Mouse (Mus musculus) liver, adult (tissue): ENCODE results near the gene Tnfsf13b.

Source experiments
- GATA4 ChIP-seq: IDR thresholded peaks from 2 replicates; pipeline ENCODE4 v1.6.1; 2014; ENCODE audit warnings: mild to moderate bottlenecking, low read length; ENCODE audit not compliant: insufficient replicate concordance

Tnfsf13b gene

DNA sequence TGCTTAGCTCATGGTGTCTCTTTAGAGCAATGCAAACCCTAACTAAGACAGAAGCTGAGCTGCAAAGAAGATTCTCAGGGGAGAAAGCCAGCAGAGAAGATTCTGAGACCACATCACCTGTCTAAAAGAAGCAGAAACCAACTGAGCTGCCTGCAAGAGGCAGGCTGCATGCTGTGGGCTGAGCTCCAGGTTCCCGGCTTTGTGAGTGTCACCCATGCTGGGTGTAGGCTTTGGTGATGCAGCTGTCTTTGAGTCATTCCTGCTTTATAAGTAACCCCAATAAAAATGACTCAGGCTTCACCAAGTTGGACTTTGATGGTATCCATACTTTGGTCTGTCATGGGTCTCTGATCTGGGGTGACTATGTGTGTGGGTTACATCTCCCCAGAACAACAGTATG is 10.0 kb downstream of the Tnfsf13b start:
- no peak for TF ChIP-seq GATA4

DNA sequence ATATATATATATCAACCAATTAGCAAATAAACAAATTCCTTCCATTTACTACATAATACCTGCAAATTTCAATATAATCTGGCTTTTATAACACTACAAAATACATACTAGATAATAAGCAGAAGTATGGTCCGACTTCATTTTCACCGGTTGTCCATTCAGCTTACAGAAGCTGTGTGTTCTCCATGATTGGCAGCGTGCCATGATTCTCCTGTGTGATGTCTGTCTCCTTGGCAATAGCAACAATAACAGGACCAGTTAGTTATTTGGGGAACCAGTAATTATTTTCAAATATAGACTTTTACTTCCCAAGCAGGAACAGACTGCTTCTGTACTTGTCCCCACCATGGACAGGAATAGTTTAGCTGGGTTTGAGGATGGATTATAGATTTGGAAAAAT is 11.0 kb downstream of the Tnfsf13b start:
- TF ChIP-seq GATA4, result no peak

DNA sequence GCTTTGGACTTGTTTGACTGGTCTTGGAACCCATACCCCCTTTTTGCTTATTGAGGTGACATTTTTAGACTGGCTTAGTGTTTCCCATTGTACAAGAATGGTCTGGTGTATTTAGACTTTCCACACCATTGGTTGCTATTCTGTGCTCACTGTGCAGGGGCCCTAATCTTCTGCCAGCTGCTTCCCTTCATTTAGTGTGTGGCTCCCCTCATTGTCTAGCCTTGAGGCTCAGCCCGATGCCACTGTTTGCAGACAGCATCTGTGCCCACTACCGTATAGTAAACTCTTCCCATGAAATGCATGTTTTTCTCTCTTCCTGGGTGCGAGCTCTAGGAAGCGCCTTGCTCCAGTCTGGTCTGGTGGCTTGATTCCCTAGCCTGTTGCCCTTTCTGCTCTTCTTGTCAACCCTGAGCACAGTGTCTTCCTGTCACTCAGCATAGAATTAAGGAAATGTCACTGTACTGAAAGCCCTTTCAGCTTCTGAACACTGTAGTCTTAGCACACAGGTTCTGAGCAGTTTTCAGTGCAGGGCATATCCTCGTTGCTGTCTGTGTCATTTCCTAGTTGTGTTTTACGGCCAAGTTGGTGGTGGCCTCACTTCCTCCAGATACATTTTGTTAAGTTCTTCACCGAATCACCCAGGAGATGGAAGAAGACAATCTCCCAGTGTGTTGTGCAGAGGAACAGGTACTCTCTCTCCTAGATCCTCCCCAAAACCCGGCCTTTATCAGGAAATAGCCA is 24.2 kb downstream of the Tnfsf13b start:
- TF ChIP-seq GATA4, result no peak

DNA sequence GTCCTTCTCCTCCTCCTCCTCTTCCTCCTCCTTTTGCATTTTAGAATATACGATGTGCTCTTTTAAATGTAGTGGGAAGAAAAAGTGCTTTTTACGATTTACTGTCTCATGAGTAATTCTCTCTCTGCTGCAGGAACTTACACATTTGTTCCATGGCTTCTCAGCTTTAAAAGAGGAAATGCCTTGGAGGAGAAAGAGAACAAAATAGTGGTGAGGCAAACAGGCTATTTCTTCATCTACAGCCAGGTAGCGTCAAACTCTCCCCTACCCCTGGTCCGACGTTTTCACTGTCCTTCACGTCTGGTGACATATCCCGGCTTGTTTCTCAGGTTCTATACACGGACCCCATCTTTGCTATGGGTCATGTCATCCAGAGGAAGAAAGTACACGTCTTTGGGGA is 24.9 kb downstream of the Tnfsf13b start:
- no peak for TF ChIP-seq GATA4

DNA sequence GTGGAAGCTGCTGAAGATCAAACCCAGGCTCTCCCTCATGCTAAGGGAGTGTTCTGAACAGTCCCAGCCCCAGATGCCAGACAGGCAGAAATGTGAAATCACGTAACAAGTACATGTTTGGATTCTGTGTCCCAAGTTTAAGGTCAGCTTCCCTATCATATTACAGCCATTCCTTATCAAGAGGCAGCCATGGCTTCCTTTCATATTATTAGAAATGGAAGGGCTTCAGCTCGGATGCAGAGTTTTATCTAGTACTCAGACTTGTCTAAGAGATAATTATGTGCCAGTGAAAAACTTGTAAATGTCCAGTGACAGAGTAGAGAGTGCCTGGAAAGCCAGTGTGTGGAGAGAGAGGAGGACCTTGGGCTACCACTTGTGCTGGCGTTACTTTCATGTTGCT is 34.6 kb downstream of the Tnfsf13b start:
- TF ChIP-seq GATA4, result no peak

DNA sequence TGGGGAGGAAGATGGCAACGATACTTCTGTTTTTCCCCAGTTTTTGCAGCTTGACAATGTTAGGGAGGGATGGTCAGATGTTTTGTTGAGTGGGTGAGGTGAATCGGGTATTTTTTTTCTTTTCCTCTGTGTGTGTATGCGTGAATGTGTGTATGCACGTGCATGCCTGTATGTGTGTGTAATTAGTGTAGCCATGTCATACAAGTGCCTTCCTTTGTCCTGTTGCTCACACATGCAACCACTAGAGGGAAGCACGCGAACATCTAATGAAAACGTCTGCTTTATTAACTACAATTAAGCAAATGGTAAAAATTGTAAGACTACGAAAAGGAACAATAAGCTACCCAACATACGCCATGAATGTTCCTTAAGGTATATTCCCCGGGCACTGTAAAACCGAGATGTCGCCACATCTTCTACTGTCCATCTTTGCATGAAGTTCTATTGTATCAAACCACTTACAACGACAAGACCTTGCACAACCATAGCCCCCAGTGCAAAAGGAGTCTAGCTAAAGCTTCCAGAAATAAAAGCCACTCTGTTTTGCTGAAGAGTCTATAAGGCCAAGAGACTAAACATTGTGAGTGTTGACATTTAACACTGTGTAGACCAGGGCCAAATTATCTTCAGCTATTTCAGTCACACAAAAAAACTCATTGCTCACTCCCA is 37.7 kb downstream of the Tnfsf13b start:
- TF ChIP-seq GATA4, result no peak

DNA sequence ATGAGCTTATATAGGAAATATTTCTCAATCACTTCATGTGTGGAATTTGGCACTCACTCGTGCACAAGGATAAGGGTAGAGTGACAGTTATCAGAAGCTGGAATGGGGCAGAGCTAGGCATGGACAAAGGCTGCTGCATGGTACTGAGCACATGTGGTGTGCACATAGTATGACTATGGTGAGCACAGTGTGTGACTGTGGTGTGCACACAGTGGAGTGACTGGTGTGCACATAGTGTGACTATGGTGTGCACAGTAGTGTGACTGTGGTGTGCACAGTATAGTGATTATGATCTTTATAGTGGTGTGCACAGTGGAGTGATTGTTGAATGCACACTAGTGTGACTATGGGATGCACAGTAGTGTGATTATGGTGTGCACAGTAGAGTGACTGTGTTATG is 39.5 kb downstream of the Tnfsf13b start:
- no peak for TF ChIP-seq GATA4

DNA sequence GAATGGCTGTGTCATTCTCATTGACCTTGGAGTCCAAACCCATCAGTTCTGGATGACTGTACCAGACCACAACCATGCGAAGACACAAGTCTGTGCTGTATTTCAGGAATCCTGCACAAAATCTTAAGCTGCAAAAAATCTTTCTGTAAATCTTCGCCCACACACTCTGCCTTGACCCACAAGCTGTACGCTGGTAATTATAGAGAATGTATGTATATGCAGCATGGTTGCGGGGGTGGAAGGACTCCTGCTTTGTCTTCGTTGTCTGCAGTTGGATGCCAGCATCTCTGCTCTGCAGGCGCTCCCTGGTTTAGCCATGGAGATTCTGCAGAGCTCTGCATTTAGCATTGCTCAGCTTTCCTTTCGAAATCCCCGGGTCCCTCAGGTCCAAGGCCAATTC is 42.9 kb downstream of the Tnfsf13b start:
- TF ChIP-seq GATA4, result no peak

DNA sequence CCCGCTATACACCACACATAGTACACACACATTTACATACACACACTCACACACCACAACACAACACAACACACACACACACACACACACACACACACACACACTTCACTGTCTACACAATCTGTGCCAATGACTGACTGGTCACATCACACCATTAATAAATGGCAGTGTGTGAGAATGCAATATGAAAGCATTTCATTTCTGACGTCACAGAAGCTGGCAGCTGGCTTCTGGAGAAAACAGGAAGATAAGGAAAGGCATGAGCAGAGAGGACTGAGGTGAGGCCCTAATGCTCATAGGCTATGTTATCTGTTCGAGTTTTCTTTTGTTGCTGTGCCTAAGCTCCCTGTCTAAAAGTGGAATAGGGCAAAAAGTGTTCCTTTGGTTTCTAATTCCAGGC is 45.3 kb downstream of the Tnfsf13b start:
- TF ChIP-seq GATA4, result no peak

DNA sequence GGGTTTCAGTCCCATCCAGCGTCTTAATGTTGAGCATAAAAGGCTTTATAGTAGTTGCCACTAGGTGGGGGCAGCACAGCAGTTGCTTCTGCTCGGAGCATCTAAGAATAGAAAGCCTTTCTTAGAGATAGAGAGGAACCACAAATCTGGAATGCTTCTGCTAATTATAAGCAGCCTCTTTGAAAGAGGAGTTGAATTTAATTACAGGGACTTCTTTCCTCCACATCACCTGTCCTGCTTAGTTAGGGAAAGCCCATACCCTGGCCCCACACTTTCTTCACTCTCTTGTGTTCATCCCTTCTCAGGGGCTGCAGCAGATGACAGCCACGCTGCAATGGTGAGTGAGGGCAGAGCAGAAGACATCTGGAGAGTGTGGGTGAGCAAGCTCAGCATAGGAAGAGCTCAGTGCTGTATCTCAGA is 47.3 kb downstream of the Tnfsf13b start:
- TF ChIP-seq GATA4, result no peak

DNA sequence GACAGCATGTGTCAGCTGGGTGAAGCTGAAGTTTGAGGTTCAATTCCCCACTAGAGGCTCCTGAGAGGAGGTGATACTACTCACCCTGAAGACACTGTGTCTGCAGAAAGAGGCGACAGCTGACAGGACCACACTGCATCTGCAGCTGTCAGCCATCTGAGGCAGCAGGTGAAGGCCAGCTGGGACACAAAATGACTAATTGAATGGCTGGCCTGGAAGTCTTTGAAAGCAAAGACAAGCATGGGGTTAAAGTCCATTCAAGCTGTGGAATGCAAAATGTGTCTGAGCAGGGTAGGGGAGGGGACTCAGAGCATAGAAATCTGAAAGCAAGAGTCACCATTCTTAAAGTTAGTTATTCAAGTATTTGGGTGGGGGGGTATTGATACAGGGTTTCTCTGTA is 54.7 kb downstream of the Tnfsf13b start:
- no peak for TF ChIP-seq GATA4

DNA sequence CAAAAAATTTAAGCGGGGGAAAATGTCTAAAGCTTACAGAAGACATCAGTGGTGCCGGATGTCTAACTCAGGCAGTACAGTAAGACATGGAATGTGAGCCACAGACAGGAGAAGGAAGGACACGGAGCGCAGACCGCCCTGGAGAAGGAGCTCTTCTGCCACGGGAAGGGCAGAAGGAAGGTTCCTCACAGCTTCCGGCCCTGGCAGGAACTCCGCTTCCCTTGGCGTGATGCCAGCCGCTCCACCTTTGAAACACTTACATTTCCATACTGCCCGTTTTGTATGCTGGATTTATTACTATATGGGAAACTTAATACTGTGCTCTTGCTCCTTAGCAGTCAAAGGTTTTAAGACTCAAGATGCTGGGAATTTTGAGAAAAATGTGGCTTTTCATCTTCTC is 60.6 kb downstream of the Tnfsf13b start:
- TF ChIP-seq GATA4, result no peak

DNA sequence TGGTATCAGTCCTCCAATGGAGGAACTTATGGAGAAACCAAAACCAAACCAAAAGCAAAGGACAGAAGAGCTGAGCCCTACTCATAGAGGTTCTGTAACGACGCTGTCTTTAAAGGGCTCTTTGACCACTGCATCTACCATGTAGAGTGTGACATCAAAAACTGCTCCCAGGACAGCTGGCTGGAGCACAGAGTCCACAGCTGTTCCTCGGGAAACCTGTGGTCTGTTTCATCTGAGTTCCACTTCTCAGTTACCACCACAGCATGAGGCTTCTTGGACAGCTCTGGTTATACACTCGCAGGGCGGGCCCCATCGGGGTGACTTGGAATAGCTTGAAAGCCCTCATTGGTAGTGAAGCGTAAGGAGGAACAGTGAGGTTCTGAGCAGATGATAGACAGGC is 61.5 kb downstream of the Tnfsf13b start:
- TF ChIP-seq GATA4, result no peak

DNA sequence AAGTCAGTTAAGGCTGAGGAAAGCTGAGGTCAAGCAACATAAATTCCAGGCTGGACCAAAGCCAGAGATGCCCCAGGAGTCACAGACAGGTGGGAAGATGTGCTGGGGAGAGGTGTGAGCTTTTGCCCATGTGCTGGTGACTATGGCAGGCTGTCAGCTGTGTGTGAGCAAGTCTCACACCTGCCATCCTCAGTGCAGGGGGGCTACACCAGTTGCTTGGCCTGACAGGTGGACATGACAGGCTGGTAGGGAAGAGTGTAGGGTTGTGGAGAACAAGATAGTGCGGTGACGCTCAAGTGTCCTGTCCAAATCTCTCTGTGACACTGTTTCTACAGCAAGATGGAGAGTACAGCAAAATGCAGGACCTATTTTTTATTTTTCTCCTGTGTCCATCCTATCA is 66.1 kb downstream of the Tnfsf13b start:
- no peak for TF ChIP-seq GATA4
